Mouse (Mus musculus) spleen, adult 2 months (tissue): ENCODE measurements around the gene Shc1. TPM values are rescaled to one million over a fixed set of nuclear protein-coding genes. Genes with fewer than 3 reads are reported as not detected.

ENCODE experiments used
- DNase-seq, 2 experiments: peaks; one replicate each; pipeline versions ENCODE4 v3.0.0 to v3.0.0-alpha.2; 2012 to 2021; ENCODE audit warnings: low spot score in 2 of 2, low read depth in 1 of 2
- H3K27ac ChIP-seq: fragments of 200-500 bp; 2 replicates; pipeline ENCODE4 v1.5.1; 2012; ENCODE audit warnings: low read length, inconsistent platforms; ENCODE audit not compliant: insufficient read depth
- H3K27me3 ChIP-seq: fragments of 200-500 bp; 2 replicates; pipeline ENCODE4 v1.6.1; 2012; ENCODE audit warnings: mild to moderate bottlenecking, moderate library complexity, low read length, inconsistent platforms; ENCODE audit not compliant: control insufficient read depth, insufficient read depth
- H3K36me3 ChIP-seq: fragments of 200-500 bp; 2 replicates; pipeline ENCODE4 v1.6.1; 2012; ENCODE audit warnings: mild to moderate bottlenecking, low read length, inconsistent platforms; ENCODE audit not compliant: control insufficient read depth, insufficient read depth
- H3K4me1 ChIP-seq: fragments of 200-500 bp; 2 replicates; pipeline ENCODE4 v1.6.1; 2011; ENCODE audit warnings: inconsistent platforms; ENCODE audit not compliant: control insufficient read depth, insufficient read depth, insufficient read length
- H3K4me3 ChIP-seq: fragments of 200-500 bp; 2 replicates; pipeline ENCODE4 v1.5.1; 2011; ENCODE audit warnings: mild to moderate bottlenecking, inconsistent platforms; ENCODE audit not compliant: insufficient read depth, insufficient read length; ENCODE audit errors: extremely low read depth
- CTCF ChIP-seq: fragments of 200-500 bp; IDR thresholded peaks from 2 replicates; pipeline ENCODE4 v1.5.1; 2011; ENCODE audit warnings: mild to moderate bottlenecking, inconsistent platforms; ENCODE audit not compliant: insufficient read depth, insufficient read length, insufficient replicate concordance; ENCODE audit errors: extremely low read depth
- POLR2A ChIP-seq: fragments of 200-500 bp; IDR thresholded peaks from 2 replicates; pipeline ENCODE4 v1.6.1; 2011; ENCODE audit warnings: low read depth, low read length, inconsistent platforms
- WGBS: fragments of 180-500 bp; shearing (Covaris S2); methylation state at CpG from one replicate; pipeline ENCODE4 v1.1.7; 2018; 5-methylcytosine and 5-hydroxymethylcytosine counted together
- polyA plus RNA-seq: library from polyadenylated mRNA; depleted of rRNA; stranded (reverse); fragments of >200 nt; gene quantifications from 2 replicates; pipeline ENCODE4 v1.2.3, GENCODE M21; 2012

Gene Shc1
- polyA plus RNA-seq, 1 experiment, result 49.0 TPM

- TF ChIP-seq CTCF (no peak), POLR2A (no peak)
- Histone ChIP-seq H3K4me3 (no peak overlapping the region), H3K27ac (no peak overlapping the region), H3K27me3 (no peaks in the 10 kb centered on the region), H3K4me1 (no peaks in the 10 kb centered on the region), H3K36me3 (peaks cover 12% of the 10 kb centered on the region)
- DNase-seq, result no peak
- 95% methylated on average over 1 of the region's 1 CpGs for WGBS
Measured at GRCm38 (mm10) chr3:89451916-89452315, 33.7 kb downstream of the Shc1 start.

- 75% methylated on average over 10 of the region's 10 CpGs for WGBS
- TF ChIP-seq CTCF (no peak), POLR2A (no peak)
- no peak for DNase-seq
- Histone ChIP-seq H3K36me3 (no peaks in the 10 kb centered on the region), H3K27me3 (no peaks in the 10 kb centered on the region), H3K27ac (no peak within 1 kb of the TSS), H3K4me3 (no peak within 1 kb of the TSS), H3K4me1 (no peaks in the 10 kb centered on the region)
Measured at GRCm38 (mm10) chr3:89454401-89455177, 36.3 kb downstream of the Shc1 start, which contains the start of gene Pmvk. Gene Pmvk (plus strand): TSS chr3:89454541.

GRCm38 (mm10) chr3:89455786-89456285, 37.6 kb downstream of the Shc1 start:
- H3K27ac ChIP-seq, result no peak overlapping the region
- no peak for TF ChIP-seq CTCF
- no peak for TF ChIP-seq POLR2A
- WGBS, result 83% methylated on average over 1 of the region's 1 CpGs
- H3K4me3 ChIP-seq, result no peak overlapping the region
- no peaks in the 10 kb centered on the region for H3K4me1 ChIP-seq
- H3K36me3 ChIP-seq, result no peaks in the 10 kb centered on the region
- no peak for DNase-seq
- H3K27me3 ChIP-seq, result no peaks in the 10 kb centered on the region

GRCm38 (mm10) chr3:89456726-89457665, 38.8 kb downstream of the Shc1 start:
- H3K36me3 ChIP-seq, result no peaks in the 10 kb centered on the region
- H3K4me1 ChIP-seq, result no peaks in the 10 kb centered on the region
- H3K27me3 ChIP-seq, result no peaks in the 10 kb centered on the region
- WGBS, result 38% methylated on average over 10 of the region's 10 CpGs
- H3K4me3 ChIP-seq, result no peak overlapping the region
- H3K27ac ChIP-seq, result no peak overlapping the region
- peak; percentile 64 to 71 for DNase-seq
- TF ChIP-seq CTCF (peak; percentile 76; the same call in 1 of the 2 replicates), POLR2A (no peak)

GRCm38 (mm10) chr3:89458372-89458964, 40.2 kb downstream of the Shc1 start:
- Histone ChIP-seq H3K27me3 (no peaks in the 10 kb centered on the region), H3K4me3 (no peak overlapping the region), H3K4me1 (no peaks in the 10 kb centered on the region), H3K36me3 (no peaks in the 10 kb centered on the region), H3K27ac (no peak overlapping the region)
- DNase-seq, result no peak
- 43% methylated on average over 13 of the region's 13 CpGs for WGBS
- TF ChIP-seq CTCF, result no peak
- TF ChIP-seq POLR2A, result no peak
